Mouse (Mus musculus): ENCODE measurements around the gene Sestd1. TPM values are rescaled to one million over a fixed set of nuclear protein-coding genes. Genes with fewer than 3 reads are reported as not detected.

The Sestd1 gene
- total RNA-seq, 2 experiments from 2014 or later: 38.6 to 38.9 TPM

Other genes with a start within 250 kb of the Sestd1 start
- 10 to 100 TPM; 27.4 to 32.7 TPM for gene Ccdc141, start 110.0 kb downstream of the Sestd1 start, total RNA-seq (2021)

All from layer of hippocampus, postnatal 36 days (tissue).